Mouse (Mus musculus) WW6 (cell line): ENCODE measurements at regions not wholly inside any gene's neighbourhood (a gene's known extent, or its start where the extent isn't known, plus 50 kb on each side); places are given as distances from the start of the nearest gene placed in this dataset.
A peak's percentile ranks its signal among the peaks of the same experiment; 100 is the strongest.

Experiments
- DNase-seq: peaks from one replicate; pipeline ENCODE4 v3.0.0-alpha.2; 2013; ENCODE audit warnings: low read depth, low spot score

DNA sequence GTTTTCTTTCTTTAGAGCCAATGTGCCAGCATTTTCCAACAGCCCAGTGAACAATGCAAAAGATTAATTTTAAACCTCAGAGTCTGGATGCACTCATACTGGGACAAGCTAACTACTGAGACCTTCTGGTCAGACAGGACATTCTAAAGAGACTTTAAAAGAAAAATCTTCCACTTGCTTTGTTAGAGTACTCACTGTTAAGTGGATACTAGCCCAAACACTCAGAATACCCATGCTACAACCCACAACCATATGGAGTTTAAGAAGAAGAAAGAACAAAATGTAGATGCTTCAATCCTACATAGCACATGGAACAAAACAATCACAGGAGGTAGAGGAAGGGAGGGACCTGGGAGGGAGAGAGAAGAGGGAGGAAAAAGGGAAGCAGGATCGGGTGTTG, 167.3 kb upstream of the Slc35b3 start:
- no peak for DNase-seq

- DNase-seq = no peak
Observed at GRCm38 (mm10) chr13:39092058-39092457, 131.4 kb upstream of the Slc35b3 start.

- DNase-seq = no peak
Observed at GRCm38 (mm10) chr13:39084544-39084943, 123.9 kb upstream of the Slc35b3 start.

GRCm38 (mm10) chr13:39074211-39074610, 113.5 kb upstream of the Slc35b3 start:
- DNase-seq = no peak

DNA sequence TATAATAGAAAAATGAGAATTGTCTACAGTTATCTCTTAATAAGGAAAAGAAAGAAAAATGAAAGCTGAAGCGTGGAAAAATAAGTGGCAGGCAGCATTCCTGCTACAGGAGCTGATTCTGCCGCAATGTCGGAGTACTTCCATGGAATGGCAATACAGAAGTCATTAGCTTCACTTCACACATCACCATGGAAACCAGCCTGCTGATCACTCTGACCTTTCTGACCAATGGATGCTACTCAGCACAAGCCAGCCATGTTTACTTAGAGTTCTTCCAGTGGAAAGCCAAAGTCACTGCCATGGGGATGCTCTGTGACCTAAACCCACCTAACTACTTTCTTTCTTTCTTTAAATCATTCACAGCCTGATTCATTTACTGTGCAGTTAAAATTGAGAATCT, 71.6 kb upstream of the Slc35b3 start:
- no peak for DNase-seq

- DNase-seq = no peak
Observed at GRCm38 (mm10) chr13:39020168-39020567, 59.5 kb upstream of the Slc35b3 start.

GRCm38 (mm10) chr13:39011696-39012095, 51.0 kb upstream of the Slc35b3 start:
- peak; percentile 61 for DNase-seq
